Mouse (Mus musculus) gastrocnemius, adult 8-10 months (tissue): ENCODE results near the gene Nfasc. TPM values are rescaled to one million over a fixed set of nuclear protein-coding genes. Genes with fewer than 3 reads are reported as not detected.

Experiments used
- DNase-seq, 2 experiments: peaks; one replicate each; pipeline ENCODE4 v3.0.0; 2022; ENCODE audit warnings: low spot score in 2 of 2
- total RNA-seq, 4 experiments: library from RNA; stranded (reverse); gene quantifications; 2 replicates each; pipeline ENCODE4 v1.2.4; 2022

Gene Nfasc
- total RNA-seq, 4 experiments from 2014 or later = 0.10 to 0.72 (median 0.22) TPM

DNA sequence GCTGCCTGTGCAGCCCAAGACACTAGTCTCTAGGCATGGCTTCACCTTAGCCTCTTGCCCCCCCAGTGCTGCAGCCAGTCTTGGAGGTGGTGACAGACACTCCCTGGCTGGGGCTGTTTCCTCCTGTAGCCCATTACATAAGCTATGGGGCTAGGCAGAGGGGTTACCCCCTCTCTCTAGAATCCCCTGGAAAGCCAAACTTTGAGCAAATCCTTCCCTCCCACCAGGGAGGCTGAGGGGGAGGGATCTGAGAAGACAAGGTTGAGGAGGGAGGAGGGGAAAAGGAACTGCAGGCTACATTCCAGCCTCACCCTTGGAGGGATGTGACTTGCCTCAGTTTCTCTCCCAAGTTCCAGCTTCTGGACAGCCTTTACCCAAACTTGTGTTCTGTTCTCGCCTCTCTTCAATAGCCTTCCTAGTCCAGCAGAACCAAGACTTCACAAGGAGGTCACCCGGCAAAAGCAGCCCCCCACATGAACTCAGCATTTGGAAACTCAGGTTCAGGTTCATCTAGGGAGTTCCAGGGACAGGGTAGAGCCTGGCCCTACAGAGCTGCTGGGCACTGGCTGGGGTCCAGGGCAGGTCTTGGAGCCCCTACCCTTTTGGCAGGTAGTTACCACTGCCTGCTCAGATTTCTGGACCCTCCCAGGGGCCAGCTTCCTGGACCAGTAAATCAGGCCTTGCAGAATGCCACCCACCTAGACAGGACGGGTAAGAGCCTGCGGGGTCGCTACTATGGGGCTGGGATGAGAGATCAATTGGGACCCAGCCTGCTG lies 199.6 kb downstream of the Nfasc start:
- DNase-seq = no peak

DNA sequence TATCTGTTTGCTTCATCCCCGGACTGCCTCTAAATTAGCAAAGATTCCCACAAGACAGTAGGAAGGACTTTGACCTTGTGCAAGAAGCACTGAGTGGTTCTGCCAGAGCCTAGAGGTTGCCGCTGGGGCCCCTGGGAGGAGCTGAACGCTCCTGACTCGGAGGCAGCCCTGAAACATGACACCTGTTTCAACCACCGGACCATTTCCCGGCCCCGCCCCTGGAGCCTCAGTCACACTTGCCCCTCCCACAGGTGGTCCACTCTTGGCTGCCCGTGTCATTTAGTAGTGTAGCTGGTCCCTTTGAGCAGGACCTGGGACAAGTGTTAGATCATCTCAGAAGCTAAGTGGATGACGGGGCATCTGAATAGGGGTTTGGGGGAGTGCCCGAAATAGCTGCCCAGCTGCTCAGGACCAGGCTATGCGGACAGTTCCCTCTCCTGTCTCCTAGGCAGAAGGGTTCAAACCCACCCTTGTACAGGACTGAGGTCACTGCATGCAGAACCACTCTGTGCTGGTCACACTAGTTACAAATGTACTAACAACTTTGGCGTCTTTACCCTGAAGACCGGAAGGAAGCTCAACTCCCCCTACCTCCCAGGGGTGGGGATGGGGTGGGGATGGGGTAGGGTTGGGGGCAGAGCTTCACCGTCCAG lies 200.3 kb downstream of the Nfasc start:
- DNase-seq = no peak

DNA sequence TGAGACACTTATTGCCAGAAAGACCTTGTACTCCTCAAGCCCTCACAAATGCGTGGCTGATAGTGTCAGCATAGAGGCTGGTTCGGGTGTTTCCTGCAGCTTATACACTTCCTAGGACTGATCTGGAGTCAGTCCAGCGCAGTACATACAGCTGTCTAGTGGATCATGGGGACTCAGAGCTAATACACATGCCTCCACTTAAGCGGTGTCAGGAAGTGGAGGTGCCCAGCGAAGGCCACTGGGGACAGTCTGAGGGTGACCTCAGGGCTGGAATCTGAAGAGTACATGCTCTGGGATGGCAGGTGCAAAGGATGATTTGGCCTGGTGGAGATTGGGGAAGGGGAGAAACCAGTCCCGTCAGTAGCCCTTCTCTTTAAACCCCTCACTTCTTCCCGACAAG lies 200.9 kb downstream of the Nfasc start:
- no peak for DNase-seq

DNA sequence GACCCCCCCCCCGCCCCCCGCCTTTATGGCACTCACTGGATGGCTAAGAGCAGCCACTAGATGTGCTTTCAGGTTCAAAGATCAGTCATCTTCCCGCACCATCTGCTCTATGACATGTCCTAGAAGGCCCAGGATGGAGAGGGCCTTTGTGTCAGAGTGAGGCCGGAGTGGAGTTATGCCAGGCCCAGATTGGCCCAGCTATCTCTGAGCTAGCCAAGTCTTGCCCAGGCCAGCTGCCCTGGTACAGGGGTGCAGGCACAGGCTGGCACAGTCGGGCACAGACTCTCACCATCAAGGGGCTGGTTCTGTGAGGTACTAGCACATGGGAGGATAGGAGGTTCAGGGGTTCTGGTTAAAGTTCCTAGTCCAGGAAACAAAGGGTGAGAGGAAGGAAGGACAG lies 203.9 kb downstream of the Nfasc start:
- no peak for DNase-seq

DNA sequence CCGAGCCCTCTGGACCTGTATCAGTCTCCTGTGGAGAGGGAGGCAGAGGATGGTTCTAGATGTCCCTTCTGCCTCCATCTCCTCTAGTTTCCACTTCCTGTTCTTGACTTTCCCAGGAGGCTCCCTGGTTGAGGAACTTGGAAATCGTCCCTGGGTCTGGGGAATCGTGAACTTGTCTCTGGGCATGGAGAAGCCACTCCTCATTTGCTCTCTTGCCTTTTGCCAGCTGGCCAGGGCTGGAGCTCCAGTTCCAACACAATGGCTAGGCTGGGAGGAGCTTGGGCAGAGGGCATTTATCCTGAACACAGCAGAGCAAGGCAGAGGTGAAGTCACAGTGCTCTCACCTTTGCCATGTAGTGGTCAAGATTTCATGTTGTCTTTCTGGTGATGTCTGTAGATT lies 205.2 kb downstream of the Nfasc start:
- DNase-seq = no peak

DNA sequence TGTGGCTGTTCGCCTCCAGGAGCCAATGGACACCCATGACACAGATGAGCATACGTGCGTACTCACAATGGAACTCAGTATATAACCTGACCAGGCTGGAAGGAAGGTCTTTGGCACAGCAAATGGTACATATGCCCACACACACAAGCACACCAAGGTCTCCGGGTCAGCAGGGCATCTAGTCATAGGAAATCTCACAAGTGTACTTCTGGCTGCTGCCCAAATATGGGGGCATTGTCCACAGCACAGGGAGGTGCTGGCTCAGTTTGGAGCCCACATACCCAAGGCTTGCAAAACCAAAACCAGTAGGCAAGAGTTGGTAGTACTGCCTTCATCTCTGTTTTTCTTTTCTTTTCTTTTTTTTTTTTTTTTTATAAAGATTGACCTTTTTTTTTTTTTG lies 206.1 kb downstream of the Nfasc start:
- DNase-seq = no peak

DNA sequence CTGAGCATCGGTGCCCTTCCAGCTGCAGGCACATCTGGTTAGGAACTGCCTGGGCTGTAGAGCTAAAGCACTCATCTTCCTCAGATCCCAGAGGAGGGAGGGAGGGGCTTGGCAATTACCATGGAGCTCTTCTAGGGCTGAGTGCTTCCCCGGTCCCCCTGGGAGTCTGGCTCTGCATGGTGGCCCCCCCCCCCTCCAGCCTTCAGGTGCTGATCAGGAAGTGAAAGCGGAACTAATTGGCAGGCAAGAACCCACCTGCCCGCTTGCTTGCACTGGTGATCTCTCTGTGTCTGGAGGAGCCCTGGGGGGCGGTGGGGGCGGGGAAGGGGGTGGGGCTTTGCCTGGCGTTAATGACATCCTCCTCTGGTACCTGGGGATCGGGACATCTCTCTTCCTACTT lies 207.8 kb downstream of the Nfasc start:
- DNase-seq = no peak

DNA sequence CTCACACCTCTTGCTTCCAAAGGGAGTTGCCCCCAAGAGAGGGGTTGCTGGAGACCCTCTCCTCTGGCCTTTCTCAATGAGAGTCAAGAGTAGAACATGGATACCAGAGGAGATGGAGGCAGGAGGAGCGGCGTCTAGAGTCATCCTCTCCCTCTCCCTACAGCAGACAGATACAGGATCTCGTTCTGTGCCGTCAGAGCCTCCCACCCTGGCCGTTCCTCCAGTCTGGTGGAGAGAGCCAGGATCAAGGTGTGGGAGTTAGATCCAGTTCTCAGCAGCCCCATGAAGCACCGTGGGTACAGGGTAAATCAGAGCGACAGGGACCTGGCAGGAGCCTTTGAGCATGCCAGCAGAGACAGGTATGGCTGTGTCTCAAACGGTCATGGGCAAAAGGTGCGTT lies 209.1 kb downstream of the Nfasc start:
- no peak for DNase-seq

DNA sequence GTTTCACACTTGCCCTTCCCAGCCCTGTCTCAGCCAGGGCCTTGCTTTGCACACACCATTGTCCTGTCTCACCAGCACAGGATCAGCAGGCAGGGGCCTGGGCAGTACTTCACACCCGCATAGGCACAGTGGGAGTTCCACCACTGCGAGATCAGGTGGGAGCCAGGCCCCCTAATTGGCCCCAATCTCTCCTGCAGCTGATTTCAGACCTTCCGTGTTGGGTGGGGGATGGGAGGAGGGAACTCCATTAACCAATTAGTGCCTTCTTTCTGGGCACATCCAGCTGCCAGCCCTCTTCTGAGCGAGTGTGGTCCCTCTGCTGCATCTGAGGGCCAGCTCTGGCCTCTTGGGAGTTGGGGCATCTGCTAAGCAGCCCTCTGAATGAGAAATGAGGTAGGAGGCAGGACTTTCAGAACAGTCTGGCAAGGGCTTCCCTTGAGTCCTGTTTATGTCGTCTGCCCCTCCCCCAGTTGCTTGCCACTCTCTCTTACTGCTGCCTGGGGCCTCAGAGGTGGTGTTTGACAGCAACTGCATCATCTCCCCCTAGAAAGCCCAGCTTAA lies 210.9 kb downstream of the Nfasc start:
- DNase-seq = no peak

DNA sequence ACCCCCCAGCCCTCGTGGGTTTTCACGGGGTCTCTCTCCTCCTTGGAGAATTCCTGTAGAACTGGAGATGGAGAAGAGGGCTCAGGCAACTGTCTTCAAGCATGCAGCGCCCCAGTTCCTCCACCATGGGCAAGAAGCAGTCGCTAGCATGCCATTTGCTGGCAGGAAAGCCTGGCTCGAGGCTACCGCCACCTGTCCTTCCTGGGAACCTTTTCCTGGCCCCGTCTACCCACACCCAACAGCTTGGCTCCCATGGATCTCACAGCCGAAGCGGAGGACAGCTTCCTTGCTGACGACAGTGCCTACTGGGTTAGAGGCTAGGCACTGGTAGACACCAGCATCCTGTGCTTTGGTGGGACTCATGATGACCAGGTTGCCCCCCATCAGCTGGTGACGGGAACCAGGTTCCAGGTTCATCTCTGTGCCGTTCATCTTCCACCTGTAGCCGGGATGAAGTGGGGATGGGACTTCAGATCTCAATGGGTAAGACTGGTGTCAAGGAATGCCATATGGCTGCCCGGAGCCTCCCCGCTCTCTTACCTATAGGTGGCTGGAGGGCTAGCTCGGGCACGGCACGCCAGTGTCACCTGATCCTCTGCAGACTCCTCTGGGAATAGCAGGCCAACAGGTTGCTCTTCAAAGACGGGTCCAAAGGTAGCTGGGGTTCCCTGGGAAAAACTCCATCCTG lies 212.8 kb downstream of the Nfasc start:
- no peak for DNase-seq

DNA sequence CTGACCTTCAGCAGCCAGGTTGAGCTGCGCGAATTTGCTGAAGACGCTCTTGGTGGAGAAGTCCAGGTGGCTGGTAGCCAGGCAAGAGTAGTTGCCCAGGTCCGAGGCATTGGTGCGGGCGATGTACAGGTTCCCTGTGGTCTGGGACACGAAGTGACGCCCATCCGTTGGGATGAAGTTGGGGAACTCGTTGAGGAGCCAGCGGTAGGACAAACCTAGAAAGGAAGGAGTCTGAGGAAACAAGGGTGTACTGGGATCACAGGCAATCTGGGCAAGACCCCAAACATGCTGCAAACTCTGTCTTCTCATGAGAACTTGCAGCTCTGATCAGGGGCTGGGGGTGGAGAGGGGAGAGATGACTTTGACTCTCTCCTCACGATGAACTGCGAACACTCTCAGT lies 213.5 kb downstream of the Nfasc start:
- DNase-seq = no peak

DNA sequence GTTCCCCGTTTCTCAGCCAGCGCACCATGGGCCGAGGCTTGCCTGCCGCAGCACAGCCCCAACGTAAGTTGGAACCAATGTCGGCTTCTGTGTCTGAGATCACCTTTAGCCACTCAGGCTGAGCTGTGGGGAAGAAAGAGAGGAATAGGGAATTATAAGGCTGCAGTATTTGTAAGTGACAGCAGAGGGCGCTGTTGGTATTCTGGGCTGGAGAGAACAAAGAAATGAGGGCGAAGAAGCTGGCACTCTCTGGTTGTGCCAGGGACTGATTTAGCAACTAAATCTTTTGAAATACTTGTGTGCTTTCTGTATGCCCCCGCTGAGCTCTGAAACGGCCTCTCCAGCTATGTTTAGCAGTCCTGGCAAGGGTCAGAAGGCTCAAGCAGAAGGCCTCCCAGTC lies 215.8 kb downstream of the Nfasc start:
- no peak for DNase-seq

DNA sequence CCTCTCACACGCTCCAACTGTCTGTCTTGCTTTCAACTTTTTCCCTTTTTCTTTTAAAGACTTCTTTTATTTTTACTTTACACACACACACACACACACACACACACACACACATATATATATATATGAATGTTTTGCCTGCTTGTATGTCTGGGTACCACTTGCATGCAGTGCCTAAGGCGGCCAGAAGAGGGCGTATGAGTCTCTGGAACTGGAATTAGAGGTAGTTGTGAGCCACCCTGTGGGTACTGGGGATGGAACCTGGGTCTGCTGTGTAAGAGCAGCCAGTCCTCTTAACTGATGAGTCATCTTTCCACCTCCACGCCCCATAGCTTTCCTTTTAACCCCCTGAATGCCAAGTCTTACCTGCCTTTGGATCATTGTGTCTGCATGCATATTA lies 217.7 kb downstream of the Nfasc start:
- no peak for DNase-seq

DNA sequence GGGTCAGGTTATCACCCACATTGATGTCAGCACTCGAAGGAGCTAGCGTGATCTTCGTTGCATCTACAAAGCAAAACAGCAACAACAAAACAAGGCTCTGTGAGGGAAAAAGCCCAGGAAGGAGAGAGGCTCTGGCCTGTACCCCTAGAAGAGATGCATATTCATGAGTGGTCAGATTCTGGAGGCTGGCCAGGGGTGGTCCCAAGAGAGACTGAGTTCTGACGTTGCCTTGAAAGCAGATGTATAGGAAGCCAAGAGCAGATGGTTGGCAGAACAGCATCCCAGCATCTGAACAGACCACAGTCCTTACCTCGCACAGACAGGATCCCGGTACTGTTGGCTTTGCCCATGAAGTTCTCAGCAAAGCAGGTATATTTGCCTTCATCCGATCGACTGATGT lies 218.5 kb downstream of the Nfasc start:
- DNase-seq = no peak

DNA sequence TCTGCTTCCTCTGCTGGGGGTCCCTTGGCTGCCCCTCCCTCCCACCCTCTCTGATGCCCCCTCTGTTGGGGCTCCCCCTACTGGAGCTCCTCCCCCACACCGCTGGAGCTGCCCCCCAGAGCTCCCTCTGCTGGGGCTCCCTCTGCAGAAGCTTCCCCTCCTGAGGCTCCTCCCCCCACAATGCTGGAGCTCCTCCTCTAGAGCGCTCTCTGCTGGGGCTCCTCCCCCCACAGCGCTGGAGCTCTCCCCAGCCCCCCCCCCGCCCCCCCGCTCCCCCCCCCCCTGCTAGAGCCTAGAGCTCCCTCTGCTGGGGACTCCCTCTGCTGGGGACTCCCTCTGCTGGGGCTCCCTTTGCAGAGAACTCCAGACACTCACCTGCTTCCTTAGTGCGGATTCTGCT lies 220.8 kb downstream of the Nfasc start:
- peak; percentile 46 to 69 for DNase-seq

DNA sequence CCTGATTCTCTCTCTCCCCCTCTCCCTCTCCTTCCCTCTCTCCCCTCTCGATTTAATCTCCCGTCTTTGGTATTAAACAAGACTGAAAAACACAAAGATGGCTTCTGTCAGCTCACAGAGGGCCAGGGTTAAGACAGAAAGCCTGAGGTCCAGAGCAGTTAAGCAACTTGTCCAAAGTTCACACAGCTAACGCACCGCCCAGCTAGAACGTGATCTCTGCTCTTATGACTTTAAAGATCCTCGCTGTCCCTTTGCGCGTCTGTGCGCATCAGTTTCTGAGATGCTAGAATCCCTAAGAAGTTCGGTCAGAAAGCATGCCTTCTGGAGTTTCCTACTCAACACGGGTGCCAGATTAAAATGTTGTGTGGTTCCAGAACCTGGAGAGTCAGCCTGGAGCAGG lies 221.9 kb downstream of the Nfasc start:
- DNase-seq = no peak

DNA sequence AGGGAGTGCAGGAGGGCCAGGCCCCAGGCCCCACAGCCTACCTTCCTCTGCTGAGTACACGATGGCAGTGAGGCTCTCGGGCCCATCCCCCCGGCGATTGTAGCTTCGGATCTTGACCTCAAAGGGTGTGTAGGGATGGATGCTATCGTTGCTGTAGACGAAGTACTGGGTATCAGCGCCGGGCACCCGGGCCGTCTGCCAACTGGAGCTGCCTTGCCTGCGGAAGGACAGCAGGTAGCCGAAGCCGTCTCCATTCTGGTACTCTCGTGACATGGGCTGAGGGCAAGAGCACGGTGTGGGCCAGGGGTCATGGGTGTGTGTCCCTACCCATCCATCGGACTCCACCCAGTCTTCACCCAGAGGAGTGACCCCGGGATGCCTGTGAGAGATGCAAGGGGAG lies 223.0 kb downstream of the Nfasc start:
- no peak for DNase-seq

DNA sequence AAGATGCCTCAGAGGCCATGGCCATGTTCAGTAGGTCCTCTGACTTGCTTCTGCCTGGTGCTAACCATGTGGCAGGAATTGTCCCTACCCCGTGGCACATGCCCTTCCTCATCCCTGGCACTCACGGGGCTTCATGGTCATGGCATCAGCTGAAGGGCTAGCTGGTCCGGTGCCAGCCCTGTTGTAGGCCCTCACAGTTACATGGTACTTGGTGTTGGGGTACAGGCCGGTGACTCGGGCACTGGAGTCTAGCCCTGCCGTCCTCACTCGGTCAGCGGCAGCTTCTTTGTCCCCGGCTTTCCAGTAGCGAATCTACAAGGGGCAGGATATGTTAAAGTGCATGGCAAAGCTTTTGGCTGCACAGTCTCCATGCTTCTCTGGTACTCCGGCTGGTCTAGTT lies 224.8 kb downstream of the Nfasc start:
- DNase-seq = no peak

DNA sequence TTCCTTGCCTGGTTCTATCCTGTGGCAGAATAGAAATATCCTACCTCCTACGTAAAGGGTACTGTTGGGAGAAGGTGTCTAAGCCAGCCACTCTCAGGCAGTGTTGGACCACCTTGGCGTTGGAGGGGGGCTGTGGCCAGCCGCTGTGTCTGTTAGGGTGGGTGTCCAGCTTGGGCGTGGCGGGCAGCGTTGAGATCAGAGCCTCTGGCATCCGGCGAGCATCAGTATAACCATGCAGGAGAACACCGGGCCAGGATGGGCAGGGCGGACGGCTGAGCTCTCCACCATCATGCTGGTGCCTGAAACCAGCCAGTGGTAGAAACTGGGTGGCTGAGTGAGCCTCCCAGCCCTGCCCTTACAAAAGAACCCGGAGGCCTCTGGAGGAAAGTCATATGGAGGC lies 226.3 kb downstream of the Nfasc start:
- no peak for DNase-seq
